Mouse (Mus musculus) layer of hippocampus, adult 2 months (tissue): Measurements from ENCODE around the gene Gm960. TPM values are rescaled to one million over a fixed set of nuclear protein-coding genes. Genes with fewer than 3 reads are reported as not detected.

Experiments
- DNase-seq, 2 experiments: peaks; one replicate each; pipeline ENCODE4 v3.0.0; 2022; ENCODE audit warnings: low spot score in 2 of 2
- H3K27ac ChIP-seq: fragments of 200-600 bp; 2 replicates; pipeline ENCODE4 v1.8.1; 2022
- H3K4me3 ChIP-seq: fragments of 200-600 bp; 2 replicates; pipeline ENCODE4 v1.8.1; 2022; ENCODE audit warnings: mild to moderate bottlenecking
- CTCF ChIP-seq: fragments of 200-600 bp; conservative IDR thresholded peaks from 2 replicates; pipeline ENCODE4 v1.8.1; 2022; ENCODE audit warnings: antibody characterized with exemption, mild to moderate bottlenecking, moderate library complexity
- long read RNA-seq, 2 experiments: library from polyadenylated mRNA; stranded (forward); transcript quantifications; one replicate each; pipeline ENCODE4 v2.0.0; 2021; ENCODE audit warnings: borderline mapping rate in 2 of 2
- total RNA-seq, 2 experiments: library from RNA; stranded (reverse); gene quantifications; 2 replicates each; pipeline ENCODE4 v1.2.3; 2021

The Gm960 gene
- total RNA-seq: 1 to 10 TPM; 1.2 to 2.5 TPM
- long read RNA-seq, experiment 1, partial matches to known transcripts: 1 of 5 reads
- long read RNA-seq, experiment 1, other reads (novel, unspliced or antisense): 4 of 5 reads
- long read RNA-seq, experiment 2, partial matches to known transcripts: 0 of 4 reads
- long read RNA-seq, experiment 2, other reads (novel, unspliced or antisense): 4 of 4 reads

GRCm38 (mm10) chr19:4698205-4698677, at the start of gene Gm960:
Gene Gm960, minus strand, starts transcription at chr19:4698668.
- TF ChIP-seq CTCF: no peak

GRCm38 (mm10) chr19:4747631-4748312, 49.3 kb upstream of the Gm960 start:
- no peak overlapping the region for H3K27ac ChIP-seq
- no peak for TF ChIP-seq CTCF
- H3K4me3 ChIP-seq: no peak overlapping the region
- no peak for DNase-seq

More at GRCm38 (mm10) chr19:4698205-4698677, at the start of gene Gm960:
- Histone ChIP-seq H3K27ac (peak within 1 kb of the TSS; percentile 97), H3K4me3 (peak within 1 kb of the TSS; percentile 64)
- peak; percentile 78 to 88 for DNase-seq

- peak overlapping the region; percentile 23; the same call in 1 of the 2 replicates for H3K27ac ChIP-seq
- TF ChIP-seq CTCF: no peak
- DNase-seq: no peak
- no peak overlapping the region for H3K4me3 ChIP-seq
These were observed 48.1 kb upstream of the Gm960 start for GRCm38 (mm10) chr19:4746611-4747010.

GRCm38 (mm10) chr19:4745681-4746080, 47.2 kb upstream of the Gm960 start:
- no peak for TF ChIP-seq CTCF
- Histone ChIP-seq H3K4me3 (no peak overlapping the region), H3K27ac (peak overlapping the region; percentile 58; the same call in 1 of the 2 replicates)
- no peak for DNase-seq

- TF ChIP-seq CTCF: no peak
- no peak for DNase-seq
- Histone ChIP-seq H3K4me3 (no peak overlapping the region), H3K27ac (peak overlapping the region; percentile 58; the same call in 1 of the 2 replicates)
These were observed 46.6 kb upstream of the Gm960 start for GRCm38 (mm10) chr19:4745057-4745456.

- H3K4me3 ChIP-seq: no peak overlapping the region
- H3K27ac ChIP-seq: peak overlapping the region; percentile 54; the same call in 1 of the 2 replicates
- TF ChIP-seq CTCF: no peak
- no peak for DNase-seq
These were observed 45.6 kb upstream of the Gm960 start for GRCm38 (mm10) chr19:4744026-4744425.

- H3K27ac ChIP-seq: peak overlapping the region; percentile 54; the same call in 1 of the 2 replicates
- H3K4me3 ChIP-seq: no peak overlapping the region
- TF ChIP-seq CTCF: peak; percentile 75
- DNase-seq: no peak
These were observed 45.1 kb upstream of the Gm960 start for GRCm38 (mm10) chr19:4743524-4743923.

GRCm38 (mm10) chr19:4742229-4742628, 43.8 kb upstream of the Gm960 start:
- no peak for TF ChIP-seq CTCF
- H3K27ac ChIP-seq: no peak overlapping the region
- no peak overlapping the region for H3K4me3 ChIP-seq
- no peak for DNase-seq

- no peak for TF ChIP-seq CTCF
- no peak overlapping the region for H3K4me3 ChIP-seq
- H3K27ac ChIP-seq: no peak overlapping the region; the same call in 1 of the 2 replicates
- no peak for DNase-seq
These were observed 43.0 kb upstream of the Gm960 start for GRCm38 (mm10) chr19:4741482-4741881.

- TF ChIP-seq CTCF: no peak
- no peak for DNase-seq
- Histone ChIP-seq H3K27ac (no peak overlapping the region), H3K4me3 (no peak overlapping the region)
These were observed 41.3 kb upstream of the Gm960 start for GRCm38 (mm10) chr19:4739762-4740161.

- H3K27ac ChIP-seq: no peak overlapping the region
- DNase-seq: no peak
- H3K4me3 ChIP-seq: no peak overlapping the region
- TF ChIP-seq CTCF: no peak
These were observed 40.6 kb upstream of the Gm960 start for GRCm38 (mm10) chr19:4739053-4739452.

- Histone ChIP-seq H3K27ac (no peak overlapping the region), H3K4me3 (no peak overlapping the region)
- TF ChIP-seq CTCF: no peak
- no peak for DNase-seq
These were observed 39.4 kb upstream of the Gm960 start for GRCm38 (mm10) chr19:4737866-4738265.

- DNase-seq: no peak
- no peak overlapping the region for H3K4me3 ChIP-seq
- peak overlapping the region; percentile 39; the same call in 1 of the 2 replicates for H3K27ac ChIP-seq
- no peak for TF ChIP-seq CTCF
These were observed 34.6 kb upstream of the Gm960 start for GRCm38 (mm10) chr19:4733052-4733451.
